8 mouse cellular contexts compared by ENCODE assay signal in genomic region chr19:12488969-12489674, GRCm38 (mm10). TPM values are rescaled to one million over a fixed set of nuclear protein-coding genes. Genes with fewer than 3 reads are reported as not detected.
DNase-seq lines count a peak whose midpoint lies in the region; ATAC-seq and TF ChIP-seq lines count a peak whose summit lies in the region.

No protein-coding gene starts in this region.

- H3K36me3 ChIP-seq in heart, embryonic 15.5 days: no peaks in the 10 kb centered on the region
- H3K36me3 ChIP-seq in kidney, postnatal 0 days (ENCODE audit: insufficient read depth, low read length): 0 out of 2 replicates have a peak, but pooled peaks cover 3% of the 10 kb centered on the region
- H3K36me3 ChIP-seq in midbrain, embryonic 12.5 days: peaks cover 51% of the 10 kb centered on the region

- peaks cover 39% of the 10 kb centered on the region for H3K4me1 ChIP-seq in brown adipose tissue, adult 24 weeks (ENCODE audit: control insufficient read depth, insufficient read depth, insufficient read length, low read length)
- H3K4me1 ChIP-seq in heart, embryonic 15.5 days (replicated peaks): peaks cover 22% of the 10 kb centered on the region
- H3K4me1 ChIP-seq in kidney, postnatal 0 days (replicated peaks; ENCODE audit: insufficient read depth, low read length): peaks cover 28% of the 10 kb centered on the region
- H3K4me1 ChIP-seq in midbrain, embryonic 12.5 days: peaks cover 68% of the 10 kb centered on the region

- 43% methylated on average over 8 of the region's 8 CpGs for WGBS in heart, embryonic 15.5 days
- WGBS in kidney, postnatal 0 days: 32% methylated on average over 8 of the region's 8 CpGs
- 8% methylated on average over 7 of the region's 8 CpGs for WGBS in midbrain, embryonic 12.5 days

- peak overlapping the region; percentile 48; the same call in 1 of the 2 replicates for H3K27ac ChIP-seq in brown adipose tissue, adult 24 weeks (replicated peaks; ENCODE audit: low read depth, low read length)
- peak overlapping the region; percentile 33; the same call in 1 of the 2 replicates for H3K27ac ChIP-seq in heart, embryonic 15.5 days
- peak overlapping the region; percentile 88 for H3K27ac ChIP-seq in kidney, postnatal 0 days
- peak overlapping the region; percentile 91 for H3K27ac ChIP-seq in midbrain, embryonic 12.5 days (replicated peaks)

- no peak overlapping the region for H3K4me2 ChIP-seq in heart, embryonic 15.5 days
- no peak overlapping the region for H3K4me2 ChIP-seq in kidney, postnatal 0 days (ENCODE audit: low read length)
- peak overlapping the region; percentile 24 for H3K4me2 ChIP-seq in midbrain, embryonic 12.5 days (replicated peaks)

- no peak for ATAC-seq in heart, embryonic 15.5 days (replicated peaks; ENCODE audit: insufficient number of reproducible peaks, insufficient read depth, low FRiP score, low read depth)
- peak; percentile 84 for ATAC-seq in kidney, postnatal 0 days (replicated peaks; ENCODE audit: low FRiP score, low read depth)
- ATAC-seq in midbrain, embryonic 12.5 days (ENCODE audit: low FRiP score, low read depth): peak; percentile 89
- no peak for ATAC-seq in erythroblast, adult 5-6 weeks (replicated peaks; ENCODE audit: low FRiP score, poor library complexity, severe bottlenecking)

- H3K27me3 ChIP-seq in heart, embryonic 15.5 days: no peaks in the 10 kb centered on the region
- no peaks in the 10 kb centered on the region for H3K27me3 ChIP-seq in kidney, postnatal 0 days (ENCODE audit: insufficient read depth, low read length)
- no peaks in the 10 kb centered on the region for H3K27me3 ChIP-seq in midbrain, embryonic 12.5 days

- TF ChIP-seq CTCF in kidney, postnatal 0 days (IDR thresholded peaks at IDR 0.05; ENCODE audit: low read depth): no peak

- no peak overlapping the region for H3K9ac ChIP-seq in heart, embryonic 15.5 days
- no peak overlapping the region for H3K9ac ChIP-seq in kidney, postnatal 0 days (ENCODE audit: low read depth, low read length)
- H3K9ac ChIP-seq in midbrain, embryonic 12.5 days (replicated peaks): no peak overlapping the region

- H3K4me3 ChIP-seq in brown adipose tissue, adult 24 weeks (ENCODE audit: insufficient read depth, low read depth, low read length): no peak overlapping the region
- H3K4me3 ChIP-seq in heart, embryonic 15.5 days: no peak overlapping the region
- H3K4me3 ChIP-seq in kidney, postnatal 0 days (replicated peaks; ENCODE audit: low read depth, low read length): no peak overlapping the region
- no peak overlapping the region for H3K4me3 ChIP-seq in midbrain, embryonic 12.5 days

- no peaks in the 10 kb centered on the region for H3K9me3 ChIP-seq in heart, embryonic 15.5 days (replicated peaks)
- H3K9me3 ChIP-seq in kidney, postnatal 0 days (replicated peaks; ENCODE audit: low read length): no peaks in the 10 kb centered on the region
- no peaks in the 10 kb centered on the region for H3K9me3 ChIP-seq in midbrain, embryonic 12.5 days

- peak; percentile 71 for DNase-seq in ES-CJ7 (ENCODE audit: low read depth, low spot score)
- peak; percentile 52 for DNase-seq in kidney, postnatal 0 days (ENCODE audit: low spot score)
- DNase-seq in frontal cortex, adult 2 months (ENCODE audit: extremely low spot score in 1 of 2, low spot score in 1 of 2): no peak
- no peak for DNase-seq in layer of hippocampus, adult 18-20 months (ENCODE audit: low spot score in 2 of 2)

RNA-seq across cellular contexts. Expression of gene Dtx4, which starts 12.1 kb away (rescaled TPM):
- polyA plus RNA-seq in brown adipose tissue, adult 24 weeks (2012; ENCODE audit: insufficient read depth, insufficient read length, missing spikeins): 8.0 and 8.5 TPM in 2 replicates
- 2.5 and 4.5 TPM in 2 replicates for polyA plus RNA-seq in heart, embryonic 15.5 days (2015; fragmentation: Nextera tagmentation; extraction: Ambion mirVana)
- 5.0 and 5.6 TPM in 2 replicates for polyA plus RNA-seq in kidney, postnatal 0 days (2015; fragmentation: Nextera tagmentation; extraction: Ambion mirVana)
- polyA plus RNA-seq in midbrain, embryonic 12.5 days (2016; fragmentation: Nextera tagmentation; extraction: Ambion mirVana): 63.5 and 67.3 TPM in 2 replicates
- polyA plus RNA-seq in frontal cortex, adult 2 months (2012; rRNA removed): 19.2 and 21.1 TPM in 2 replicates
- 8.3 and 8.6 TPM in 2 replicates for total RNA-seq in erythroblast, adult 5-6 weeks (2015; ENCODE audit: low replicate concordance)
- total RNA-seq in erythroblast, adult 5-6 weeks (2017; ENCODE audit: low replicate concordance): 4.2 and 6.0 TPM in 2 replicates
- 10 to 100 TPM; 34.6 to 35.6 TPM for total RNA-seq in layer of hippocampus, adult 18-20 months (2021)

RNA-seq across cellular contexts. Expression of gene Mpeg1, which starts 28.5 kb away (rescaled TPM):
- 6.3 and 7.9 TPM in 2 replicates for polyA plus RNA-seq in brown adipose tissue, adult 24 weeks (2012; ENCODE audit: insufficient read depth, insufficient read length, missing spikeins)
- polyA plus RNA-seq in heart, embryonic 15.5 days (2015; fragmentation: Nextera tagmentation; extraction: Ambion mirVana): 0.54 and 0.72 TPM in 2 replicates
- 0.56 and 0.74 TPM in 2 replicates for polyA plus RNA-seq in kidney, postnatal 0 days (2015; fragmentation: Nextera tagmentation; extraction: Ambion mirVana)
- 0.43 and 0.48 TPM in 2 replicates for polyA plus RNA-seq in midbrain, embryonic 12.5 days (2016; fragmentation: Nextera tagmentation; extraction: Ambion mirVana)
- polyA plus RNA-seq in frontal cortex, adult 2 months (2012; rRNA removed): 8.7 and 12.4 TPM in 2 replicates
- total RNA-seq in erythroblast, adult 5-6 weeks (2015; ENCODE audit: low replicate concordance): 92.8 and 101 TPM in 2 replicates
- total RNA-seq in erythroblast, adult 5-6 weeks (2017; ENCODE audit: low replicate concordance): 46.2 and 49.6 TPM in 2 replicates
- total RNA-seq in layer of hippocampus, adult 18-20 months (2021): 1 to 10 TPM; 7.8 to 9.4 TPM

RNA-seq across cellular contexts. Expression of gene Fam111a, which starts 56.4 kb away (rescaled TPM):
- 4.5 and 4.8 TPM in 2 replicates for polyA plus RNA-seq in brown adipose tissue, adult 24 weeks (2012; ENCODE audit: insufficient read depth, insufficient read length, missing spikeins)
- polyA plus RNA-seq in heart, embryonic 15.5 days (2015; fragmentation: Nextera tagmentation; extraction: Ambion mirVana): 16.6 and 17.3 TPM in 2 replicates
- polyA plus RNA-seq in kidney, postnatal 0 days (2015; fragmentation: Nextera tagmentation; extraction: Ambion mirVana): 10.7 and 14.6 TPM in 2 replicates
- polyA plus RNA-seq in midbrain, embryonic 12.5 days (2016; fragmentation: Nextera tagmentation; extraction: Ambion mirVana): 15.4 and 16.7 TPM in 2 replicates
- polyA plus RNA-seq in frontal cortex, adult 2 months (2012; rRNA removed): 1.1 and 1.3 TPM in 2 replicates
- 79.0 and 112 TPM in 2 replicates for total RNA-seq in erythroblast, adult 5-6 weeks (2015; ENCODE audit: low replicate concordance)
- total RNA-seq in erythroblast, adult 5-6 weeks (2017; ENCODE audit: low replicate concordance): 78.5 and 79.9 TPM in 2 replicates
- total RNA-seq in layer of hippocampus, adult 18-20 months (2021): 1 to 10 TPM in 1 of 2 experiments, under 1 TPM in 1; 0.91 to 1.7 TPM

Comparison
In these comparisons a context has a peak if more than half of its experiments do, and no peak if none do; other contexts are left out.
1. DNase-seq: peak in ES-CJ7 (single experiment) and kidney, postnatal 0 days (single experiment); none in frontal cortex, adult 2 months (0 of 2) and layer of hippocampus, adult 18-20 months (0 of 2).
2. H3K27ac ChIP-seq: peak in every context shown above with its lines; median percentile 91 in midbrain, embryonic 12.5 days; 88 in kidney, postnatal 0 days; 48 in brown adipose tissue, adult 24 weeks; 33 in heart, embryonic 15.5 days.
3. ATAC-seq: peak in kidney, postnatal 0 days (single experiment) and midbrain, embryonic 12.5 days (single experiment); none in heart, embryonic 15.5 days (single experiment) and erythroblast, adult 5-6 weeks (single experiment).